Mouse (Mus musculus) lung, embryonic 14.5 days (tissue): ENCODE data around the gene Pyy. TPM values are rescaled to one million over a fixed set of nuclear protein-coding genes. Genes with fewer than 3 reads are reported as not detected.

ENCODE experiments used
- ATAC-seq: fragments of 200-750 bp; cut with Nextera tagmentation; 2 replicates; pipeline ENCODE4 v1.8.0; 2017; ENCODE audit warnings: mild to moderate bottlenecking, moderate TSS enrichment, moderate library complexity; ENCODE audit not compliant: insufficient read depth
- DNase-seq: peaks from one replicate; pipeline ENCODE4 v3.0.0-alpha.2; 2015
- H3K27ac ChIP-seq: fragments of 300-500 bp; sonication (generic); 2 replicates; pipeline ENCODE4 v1.5.1; 2014; ENCODE audit warnings: low read depth, mild to moderate bottlenecking, moderate library complexity
- H3K27me3 ChIP-seq: fragments of 300-500 bp; sonication (generic); 2 replicates; pipeline ENCODE4 v1.6.1; 2014; ENCODE audit warnings: low read length, control low read depth; ENCODE audit not compliant: insufficient read depth
- H3K36me3 ChIP-seq: fragments of 300-500 bp; sonication (generic); 2 replicates; pipeline ENCODE4 v1.6.1; 2014; ENCODE audit warnings: control low read depth; ENCODE audit not compliant: insufficient read depth
- H3K4me1 ChIP-seq: fragments of 300-500 bp; sonication (generic); 2 replicates; pipeline ENCODE4 v1.6.1; 2014; ENCODE audit warnings: antibody characterized with exemption, control low read depth; ENCODE audit not compliant: insufficient read depth
- H3K4me2 ChIP-seq: fragments of 300-500 bp; sonication (generic); 2 replicates; pipeline ENCODE4 v1.6.1; 2014; ENCODE audit warnings: mild to moderate bottlenecking
- H3K4me3 ChIP-seq: fragments of 300-500 bp; sonication (generic); 2 replicates; pipeline ENCODE4 v1.5.1; 2014; ENCODE audit warnings: low read depth, low read length
- H3K9ac ChIP-seq: fragments of 300-500 bp; sonication (generic); 2 replicates; pipeline ENCODE4 v1.6.1; 2014
- H3K9me3 ChIP-seq: fragments of 300-500 bp; sonication (generic); 2 replicates; pipeline ENCODE4 v1.6.1; 2016; ENCODE audit warnings: low read depth, low read length, control low read depth
- CTCF ChIP-seq: IDR thresholded peaks from 2 replicates; pipeline ENCODE4 v1.5.1; 2016; ENCODE audit warnings: antibody characterized with exemption, low read depth
- WGBS: fragments of 180-500 bp; shearing (Covaris S2); extraction: QIAGEN DNeasy Blood & Tissue Kit; methylation state at CpG from one replicate; pipeline ENCODE4 v1.1.7; 2014; 5-methylcytosine and 5-hydroxymethylcytosine counted together
- polyA plus RNA-seq: library from polyadenylated mRNA; unstranded; fragments of >200 nt; fragmentation: Nextera tagmentation; extraction: Ambion mirVana; gene quantifications from 2 replicates; pipeline ENCODE4 v1.2.1, GENCODE M21; 2014

Gene Pyy
- polyA plus RNA-seq, 1 experiment from 2014 or later = not detected

GRCm38 (mm10) chr11:102096446-102096845 is 11.2 kb downstream of the Pyy start:
- Histone ChIP-seq H3K4me3 (peak overlapping the region; percentile 17), H3K4me1 (0 out of 2 replicates have a peak, but pooled peaks cover 6% of the 10 kb centered on the region), H3K27ac (no peak overlapping the region), H3K9ac (no peak overlapping the region), H3K27me3 (peaks cover 3% of the 10 kb centered on the region; the same call in 1 of the 2 replicates), H3K4me2 (peak overlapping the region; percentile 56), H3K9me3 (no peaks in the 10 kb centered on the region), H3K36me3 (no peaks in the 10 kb centered on the region)
- no peak for DNase-seq
- 56% methylated on average over 5 of the region's 5 CpGs for WGBS
- no peak for TF ChIP-seq CTCF
- ATAC-seq = no peak

- peaks cover 3% of the 10 kb centered on the region; the same call in 1 of the 2 replicates for H3K27me3 ChIP-seq
- no peak overlapping the region for H3K4me2 ChIP-seq
- no peak overlapping the region for H3K27ac ChIP-seq
- 0 out of 2 replicates have a peak, but pooled peaks cover 6% of the 10 kb centered on the region for H3K4me1 ChIP-seq
- H3K36me3 ChIP-seq = no peaks in the 10 kb centered on the region
- H3K9me3 ChIP-seq = no peaks in the 10 kb centered on the region
- DNase-seq (no peak), ATAC-seq (no peak)
- no peak overlapping the region for H3K4me3 ChIP-seq
- TF ChIP-seq CTCF = no peak
- no peak overlapping the region for H3K9ac ChIP-seq
- WGBS = 69% methylated on average over 3 of the region's 3 CpGs
Measured at GRCm38 (mm10) chr11:102095676-102096075, 12.0 kb downstream of the Pyy start.

- DNase-seq = peak; percentile 92
Measured at GRCm38 (mm10) chr11:102089088-102089808, 18.4 kb downstream of the Pyy start.

GRCm38 (mm10) chr11:102087931-102088898 is 19.4 kb downstream of the Pyy start, which contains the start of gene Mpp2:
Gene Mpp2 (minus strand): TSS chr11:102088515.
- ATAC-seq = peak; percentile 74
- WGBS = under 1% methylated on average over 49 of the region's 49 CpGs

More at GRCm38 (mm10) chr11:102089088-102089808, 18.4 kb downstream of the Pyy start:
- peak; percentile 65 for TF ChIP-seq CTCF
- Histone ChIP-seq H3K9ac (peak overlapping the region; percentile 56), H3K4me1 (peaks cover 11% of the 10 kb centered on the region; the same call in 1 of the 2 replicates), H3K27me3 (no peaks in the 10 kb centered on the region), H3K4me3 (peak overlapping the region; percentile 68), H3K4me2 (peak overlapping the region; percentile 95), H3K36me3 (no peaks in the 10 kb centered on the region), H3K27ac (peak overlapping the region; percentile 85), H3K9me3 (no peaks in the 10 kb centered on the region)
- peak; percentile 61 for ATAC-seq
- under 1% methylated on average over 20 of the region's 20 CpGs for WGBS

GRCm38 (mm10) chr11:102087081-102087751 is 20.4 kb downstream of the Pyy start:
- H3K9me3 ChIP-seq = no peaks in the 10 kb centered on the region
- ATAC-seq (peak; percentile 84), DNase-seq (peak; percentile 92)
- under 1% methylated on average over 39 of the region's 39 CpGs for WGBS
- peak overlapping the region; percentile 68 for H3K4me3 ChIP-seq
- peaks cover 11% of the 10 kb centered on the region for H3K4me1 ChIP-seq
- no peaks in the 10 kb centered on the region for H3K36me3 ChIP-seq
- TF ChIP-seq CTCF = no peak
- H3K27ac ChIP-seq = peak overlapping the region; percentile 85
- H3K9ac ChIP-seq = peak overlapping the region; percentile 56
- peak overlapping the region; percentile 95 for H3K4me2 ChIP-seq
- H3K27me3 ChIP-seq = no peaks in the 10 kb centered on the region

More at GRCm38 (mm10) chr11:102087931-102088898, 19.4 kb downstream of the Pyy start, which contains the start of gene Mpp2:
- Histone ChIP-seq H3K36me3 (no peaks in the 10 kb centered on the region), H3K4me3 (peak within 1 kb of the TSS; percentile 68), H3K9ac (peak within 1 kb of the TSS; percentile 56), H3K4me2 (peak within 1 kb of the TSS; percentile 95), H3K4me1 (peaks cover 11% of the 10 kb centered on the region; the same call in 1 of the 2 replicates), H3K9me3 (no peaks in the 10 kb centered on the region), H3K27ac (peak within 1 kb of the TSS; percentile 85), H3K27me3 (no peaks in the 10 kb centered on the region)
- DNase-seq = peak; percentile 92
- no peak for TF ChIP-seq CTCF

GRCm38 (mm10) chr11:102086331-102086730 is 21.3 kb downstream of the Pyy start:
- Histone ChIP-seq H3K9me3 (no peaks in the 10 kb centered on the region), H3K27me3 (no peaks in the 10 kb centered on the region), H3K9ac (peak overlapping the region; percentile 56; the same call in 1 of the 2 replicates), H3K4me2 (peak overlapping the region; percentile 95), H3K4me1 (peaks cover 11% of the 10 kb centered on the region), H3K36me3 (no peaks in the 10 kb centered on the region), H3K27ac (0 out of 2 replicates have a peak overlapping the region, but pooled peaks have one; percentile 85), H3K4me3 (peak overlapping the region; percentile 68; the same call in 1 of the 2 replicates)
- DNase-seq (peak; percentile 29), ATAC-seq (no peak)
- 10% methylated on average over 3 of the region's 3 CpGs for WGBS
- TF ChIP-seq CTCF = peak; percentile 39
